Mouse (Mus musculus) Patski (cell line): ENCODE measurements at regions not wholly inside any gene's neighbourhood (a gene's known extent, or its start where the extent isn't known, plus 50 kb on each side); places are given as distances from the start of the nearest gene placed in this dataset.
"Not testable (repeated sequence)": the region's sequence is repeated elsewhere in the genome, so short reads cannot be mapped to it uniquely, and the experiment has no call there.

ENCODE experiments used
- ATAC-seq: fragments of 100-300 bp; one replicate; pipeline ENCODE4 v1.8.0; 2021
- CTCF ChIA-PET: fragments of 350-600 bp; sonication (Branson Sonifier 250); formaldehyde crosslinking; loops from one replicate; lab custom pipeline; 2022; ENCODE audit warnings: inconsistent platforms; lab: Charles Lee
- POLR2A ChIA-PET: fragments of 350-600 bp; sonication (Branson Sonifier 250); formaldehyde crosslinking; loops from one replicate; lab custom pipeline; 2022; ENCODE audit warnings: antibody characterized with exemption, inconsistent platforms; lab: Charles Lee
- DNase-seq: peaks from one replicate; pipeline ENCODE4 v3.0.0-alpha.2; 2011; ENCODE audit warnings: low read depth, low spot score
- H3K27me3 ChIP-seq: fragments of 371-371 bp; one replicate; pipeline ENCODE4 v1.5.1; 2021
- in situ Hi-C: fragments of 300-500 bp; cut with MboI; formaldehyde crosslinking; loops from 3 replicates; pipeline ENCODE4 v1.11.1; 2018; ENCODE audit warnings: low pct_unique_long_range_greater_than_20kb, mixed read lengths

DNA sequence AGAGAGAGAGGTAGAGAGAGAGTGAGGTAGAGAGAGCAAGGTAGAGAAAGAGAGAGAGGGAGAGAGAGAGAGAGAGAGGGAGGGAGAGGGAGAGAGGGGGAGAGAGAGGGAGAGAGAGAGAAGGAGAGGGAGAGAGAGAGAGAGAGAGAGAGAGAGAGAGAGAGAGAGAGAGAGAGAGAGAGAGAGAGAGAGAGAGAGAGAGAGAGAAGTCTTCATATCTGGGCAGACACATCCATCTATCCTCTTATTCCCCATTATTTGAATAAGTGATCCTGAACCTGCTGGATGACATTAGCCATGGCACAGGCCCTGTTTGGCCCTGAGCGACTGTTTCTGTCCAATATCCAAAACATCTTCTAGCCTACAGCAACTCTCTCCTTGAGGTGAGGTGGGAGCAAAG lies 901.5 kb upstream of the Ywhaq start:
- H3K27me3 ChIP-seq, DNase-seq, CTCF ChIA-PET, in situ Hi-C loops, POLR2A ChIA-PET: not testable (repeated sequence)
- ATAC-seq = peak; percentile 100
